In genomic region chr19:18959862-18960261, GRCm38 (mm10) we compare ENCODE assay signal across 22 mouse cellular contexts.
DNase-seq lines count a peak whose midpoint lies in the region; ATAC-seq lines count a peak whose summit lies in the region.
"Had no signal": no experiment of that assay in that cellular context is flagged by ENCODE, and none has a peak within 500 bp of the region (broad histone marks: within the 10 kb centered on the region; RNA-seq: fewer than 3 reads in every experiment).

No protein-coding gene starts in this region.

- H3K9ac ChIP-seq in forebrain, embryonic 13.5 days, result no peak overlapping the region
- H3K9ac ChIP-seq in midbrain, embryonic 14.5 days (replicated peaks; ENCODE audit: low read length), result no peak overlapping the region
- H3K9ac ChIP-seq: hindbrain, embryonic 13.5 days; neural tube, embryonic 15.5 days had no signal

- H3K27me3 ChIP-seq in forebrain, embryonic 13.5 days, result no peaks in the 10 kb centered on the region
- no peaks in the 10 kb centered on the region for H3K27me3 ChIP-seq in midbrain, embryonic 14.5 days (ENCODE audit: control insufficient read depth, insufficient read depth, low read length)
- H3K27me3 ChIP-seq: CH12.LX; hindbrain, embryonic 13.5 days; megakaryocyte, embryonic 14.5 days; neural tube, embryonic 15.5 days had no signal

- H3K4me1 ChIP-seq in forebrain, embryonic 13.5 days, result peaks cover 8% of the 10 kb centered on the region
- peaks cover 8% of the 10 kb centered on the region for H3K4me1 ChIP-seq in midbrain, embryonic 14.5 days (ENCODE audit: control insufficient read depth, insufficient read depth, low read length)
- H3K4me1 ChIP-seq: megakaryocyte, embryonic 14.5 days; neural tube, embryonic 15.5 days had no signal

- H3K4me3 ChIP-seq in forebrain, embryonic 13.5 days, result no peak overlapping the region
- no peak overlapping the region for H3K4me3 ChIP-seq in midbrain, embryonic 14.5 days (replicated peaks; ENCODE audit: low read depth, low read length)
- H3K4me3 ChIP-seq: embryonic facial prominence, embryonic 10.5 days; hindbrain, embryonic 13.5 days; megakaryocyte, embryonic 14.5 days; neural tube, embryonic 15.5 days had no signal

- peaks cover 6% of the 10 kb centered on the region; the same call in 1 of the 2 replicates for H3K36me3 ChIP-seq in forebrain, embryonic 13.5 days (ENCODE audit: poor library complexity, severe bottlenecking)
- 0 out of 2 replicates have a peak, but pooled peaks cover 6% of the 10 kb centered on the region for H3K36me3 ChIP-seq in midbrain, embryonic 14.5 days (ENCODE audit: control insufficient read depth, insufficient read depth, low read length)
- H3K36me3 ChIP-seq: embryonic facial prominence, embryonic 10.5 days; hindbrain, embryonic 13.5 days had no signal

- peak; percentile 24; the same call in 1 of the 2 replicates for ATAC-seq in forebrain, embryonic 13.5 days
- no peak; the same call in 1 of the 2 replicates for ATAC-seq in midbrain, embryonic 14.5 days (ENCODE audit: low FRiP score, low TSS enrichment)
- no peak for ATAC-seq in monocyte, adult 5-6 weeks (replicated peaks; ENCODE audit: insufficient number of reproducible peaks, low FRiP score, low TSS enrichment, poor library complexity, severe bottlenecking)

- H3K4me2 ChIP-seq in forebrain, embryonic 13.5 days, result no peak overlapping the region
- no peak overlapping the region for H3K4me2 ChIP-seq in midbrain, embryonic 14.5 days (ENCODE audit: low read length)
- H3K4me2 ChIP-seq: hindbrain, embryonic 13.5 days; liver, embryonic 11.5 days; neural tube, embryonic 15.5 days had no signal

- peak; percentile 5 for DNase-seq in layer of hippocampus, adult 11-12 months (ENCODE audit: low spot score)
- DNase-seq in layer of hippocampus, postnatal 36 days, result no peak
- DNase-seq in Muller cell, postnatal 12 days (ENCODE audit: inconsistent ontology term), result peak; percentile 73
- peak; percentile 61 for DNase-seq in midbrain, embryonic 14.5 days
- no peak for DNase-seq in kidney, adult 18-20 months
- DNase-seq in spleen, postnatal 14 days (ENCODE audit: low spot score in 2 of 2), result no peak
- DNase-seq: adrenal gland, postnatal 25 days; cerebellum, adult 18-20 months; cerebellum, postnatal 36 days; gastrocnemius, postnatal 10 days; kidney, postnatal 36 days; lung, adult 18-20 months; lung, postnatal 14 days; thymus, postnatal 14 days had no signal

- no peak overlapping the region; the same call in 1 of the 2 replicates for H3K27ac ChIP-seq in forebrain, embryonic 13.5 days
- peak overlapping the region; percentile 41; the same call in 1 of the 2 replicates for H3K27ac ChIP-seq in midbrain, embryonic 14.5 days (replicated peaks; ENCODE audit: low read depth, low read length)
- H3K27ac ChIP-seq: embryonic facial prominence, embryonic 10.5 days; hindbrain, embryonic 13.5 days; neural tube, embryonic 15.5 days had no signal

- 5% methylated on average over 3 of the region's 3 CpGs for WGBS in forebrain, embryonic 13.5 days
- 2% methylated on average over 3 of the region's 3 CpGs for WGBS in midbrain, embryonic 14.5 days

- no peaks in the 10 kb centered on the region for H3K9me3 ChIP-seq in forebrain, embryonic 13.5 days (replicated peaks)
- no peaks in the 10 kb centered on the region for H3K9me3 ChIP-seq in midbrain, embryonic 14.5 days (ENCODE audit: control insufficient read depth, low read length)
- H3K9me3 ChIP-seq: embryonic facial prominence, embryonic 10.5 days; hindbrain, embryonic 13.5 days; neural tube, embryonic 15.5 days had no signal

Comparison
In these comparisons a context has a peak if more than half of its experiments do, and no peak if none do; other contexts are left out.
1. DNase-seq: peak in layer of hippocampus, adult 11-12 months (single experiment), Muller cell, postnatal 12 days (single experiment) and midbrain, embryonic 14.5 days (single experiment); none in layer of hippocampus, postnatal 36 days (0 of 2), kidney, adult 18-20 months (single experiment) and spleen, postnatal 14 days (0 of 2).